Mouse (Mus musculus): Measurements from ENCODE around the gene Spag7.

- TF ChIP-seq CTCF (IDR thresholded peaks at IDR 0.05; ENCODE audit: low read depth, low read length) (no peak), EP300 (IDR thresholded peaks at IDR 0.05; ENCODE audit: insufficient read depth, low read depth, low read length) (no peak)
Measured at GRCm38 (mm10) chr11:70657991-70658390, 11.2 kb downstream of the Spag7 start.
